Mouse (Mus musculus): ENCODE measurements around the gene Snrnp25.

GRCm38 (mm10) chr11:32244617-32245016 lies 39.4 kb downstream of the Snrnp25 start:
- TF ChIP-seq CTCF (IDR thresholded peaks at IDR 0.05 in 2 of 3, conservative IDR thresholded peaks at IDR 0.05 in 1 of 3; ENCODE audit: control insufficient read depth in 1 of 3, insufficient read depth in 1 of 3, low read depth in 2 of 3, low read length in 3 of 3, poor library complexity in 1 of 3, severe bottlenecking in 1 of 3) (no peak), USF1 (IDR thresholded peaks at IDR 0.05; ENCODE audit: low read depth, low read length) (no peak), POLR2A (IDR thresholded peaks at IDR 0.05; ENCODE audit: control insufficient read depth in 1 of 2, insufficient read depth in 1 of 2, low read depth in 1 of 2, low read length in 2 of 2, poor library complexity in 1 of 2) (no peak), MAFK (IDR thresholded peaks at IDR 0.05; ENCODE audit: borderline replicate concordance, low read depth, low read length) (no peak), KAT2A (conservative IDR thresholded peaks at IDR 0.05; ENCODE audit: low read depth, low read length) (no peak), MYB (IDR thresholded peaks at IDR 0.05; ENCODE audit: low read depth, low read length) (no peak), RCOR1 (IDR thresholded peaks at IDR 0.05; ENCODE audit: low read depth, low read length) (no peak), EP300 (IDR thresholded peaks at IDR 0.05; ENCODE audit: low read depth in 1 of 2, low read length in 2 of 2) (peak in 1 of 2 experiments; percentile 10; a peak in 1 of 4 replicates), SMC3 (IDR thresholded peaks at IDR 0.05; ENCODE audit: low read depth, low read length) (no peak), ELF1 (IDR thresholded peaks at IDR 0.05; ENCODE audit: low read depth, low read length) (no peak)
